Mouse (Mus musculus) liver, adult 2 months (tissue): ENCODE data around the gene Teddm1b.

Experiments
- CTCF ChIP-seq: fragments of 200-500 bp; IDR thresholded peaks from 2 replicates; pipeline ENCODE4 v1.5.1; 2011; ENCODE audit warnings: low read depth, low read length, control low read depth
- POLR2A ChIP-seq: fragments of 200-500 bp; IDR thresholded peaks from 2 replicates; pipeline ENCODE4 v1.6.1; 2011; ENCODE audit warnings: low read length, control low read depth; ENCODE audit not compliant: insufficient read depth; ENCODE audit errors: extremely low read depth

DNA sequence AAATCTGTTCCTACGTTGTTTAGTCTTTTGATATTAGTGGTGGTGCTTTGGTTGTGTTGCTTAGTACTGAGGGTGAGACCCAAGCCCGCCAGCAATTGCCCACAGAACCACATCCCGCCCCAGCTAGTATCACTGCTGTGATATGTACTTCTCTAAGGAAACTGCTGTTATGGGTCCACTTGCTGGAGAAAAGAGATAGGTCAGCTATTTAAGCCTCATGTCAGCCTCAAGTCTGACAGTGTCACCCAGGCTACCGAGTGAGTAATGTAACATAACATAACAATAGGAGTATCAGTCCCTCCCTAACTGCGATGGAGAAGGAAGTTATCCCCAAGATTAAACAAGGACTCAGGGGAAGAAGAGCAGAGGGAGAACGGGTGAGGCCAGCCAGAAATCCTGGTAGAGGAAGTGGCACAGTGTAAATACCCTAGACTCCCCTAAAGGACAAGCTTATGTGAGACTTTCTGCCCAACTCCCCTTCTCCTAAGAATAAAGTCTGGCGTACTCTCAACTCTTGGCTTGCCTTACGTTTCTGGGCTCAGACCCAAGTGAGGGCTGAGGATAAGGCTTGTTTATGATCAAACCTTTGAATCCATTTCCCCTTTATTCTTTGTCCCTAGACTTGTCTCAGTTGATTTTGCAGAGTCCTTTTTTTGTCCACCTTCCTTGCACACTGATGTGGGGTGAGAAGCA is 20.2 kb downstream of the Teddm1b start:
- TF ChIP-seq CTCF, result no peak
- TF ChIP-seq POLR2A, result no peak
